22 mouse cellular contexts compared by ENCODE assay signal in the genomic region with DNA sequence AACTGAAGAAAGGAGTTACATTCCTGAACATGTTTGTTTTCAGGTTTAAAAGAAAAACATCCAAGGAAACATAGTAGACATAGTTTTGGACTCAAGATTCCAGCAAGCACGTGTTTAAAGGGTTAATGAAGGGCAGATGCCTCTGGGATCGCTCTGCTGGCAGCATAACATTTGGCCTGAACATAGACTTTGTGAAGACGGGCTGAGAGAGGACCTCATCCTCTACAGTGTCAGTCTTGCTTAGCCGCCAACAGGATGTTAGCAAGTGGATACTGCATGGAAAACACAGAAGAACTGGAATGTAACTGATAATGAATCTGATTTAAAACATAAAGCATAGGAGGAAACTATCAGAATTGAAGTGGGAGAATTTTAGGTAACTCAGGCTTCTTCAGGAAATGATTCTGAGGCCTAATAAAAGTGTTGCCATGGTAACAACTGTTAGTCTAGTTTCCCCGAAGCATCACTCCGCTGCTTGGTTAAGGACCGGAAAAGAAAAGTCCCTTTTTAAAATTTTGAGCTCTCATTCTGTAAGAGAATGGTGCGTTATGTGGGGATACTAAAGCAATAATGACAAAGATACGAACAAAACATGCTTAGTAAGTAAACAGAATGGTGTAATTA. TPM values are rescaled to one million over a fixed set of nuclear protein-coding genes. Genes with fewer than 3 reads are reported as not detected.
DNase-seq lines count a peak whose midpoint lies in the region; ATAC-seq and TF ChIP-seq lines count a peak whose summit lies in the region.
"Had no signal": no experiment of that assay in that cellular context is flagged by ENCODE, and none has a peak within 500 bp of the region (broad histone marks: within the 10 kb centered on the region; RNA-seq: fewer than 3 reads in every experiment).

No protein-coding gene starts in this region.

- H3K27me3 ChIP-seq in forebrain, postnatal 0 days (ENCODE audit: insufficient read depth, low read length): no peaks in the 10 kb centered on the region
- no peaks in the 10 kb centered on the region for H3K27me3 ChIP-seq in forebrain, embryonic 11.5 days (ENCODE audit: control insufficient read depth, insufficient read depth, low read length)
- no peaks in the 10 kb centered on the region for H3K27me3 ChIP-seq in hindbrain, embryonic 16.5 days (replicated peaks; ENCODE audit: control insufficient read depth, insufficient read depth, low read length)
- H3K27me3 ChIP-seq in hindbrain, embryonic 10.5 days (ENCODE audit: insufficient read depth, poor library complexity, severe bottlenecking): no peaks in the 10 kb centered on the region
- H3K27me3 ChIP-seq in neural tube, embryonic 15.5 days (replicated peaks): no peaks in the 10 kb centered on the region
- H3K27me3 ChIP-seq in midbrain, postnatal 0 days (ENCODE audit: insufficient read depth, low read length): no peaks in the 10 kb centered on the region
- no peaks in the 10 kb centered on the region for H3K27me3 ChIP-seq in stomach, postnatal 0 days (ENCODE audit: control insufficient read depth, insufficient read depth, low read length)
- H3K27me3 ChIP-seq: liver, embryonic 12.5 days; megakaryocyte, embryonic 14.5 days had no signal

- TF ChIP-seq EP300 in stomach, postnatal 0 days (optimal IDR thresholded peaks at IDR 0.05): no peak

- H3K4me3 ChIP-seq in forebrain, postnatal 0 days (ENCODE audit: low read depth, low read length): no peak overlapping the region
- H3K4me3 ChIP-seq in forebrain, embryonic 11.5 days (ENCODE audit: low read depth, low read length): no peak overlapping the region
- H3K4me3 ChIP-seq in hindbrain, embryonic 16.5 days (ENCODE audit: low read length): no peak overlapping the region
- H3K4me3 ChIP-seq in hindbrain, embryonic 10.5 days: no peak overlapping the region
- H3K4me3 ChIP-seq in neural tube, embryonic 15.5 days (replicated peaks): no peak overlapping the region
- no peak overlapping the region for H3K4me3 ChIP-seq in midbrain, postnatal 0 days (ENCODE audit: low read depth, low read length)
- no peak overlapping the region for H3K4me3 ChIP-seq in stomach, postnatal 0 days (ENCODE audit: low read depth, low read length)
- H3K4me3 ChIP-seq: liver, embryonic 12.5 days; megakaryocyte, embryonic 14.5 days had no signal

- WGBS in forebrain, postnatal 0 days: 50% methylated on average over 9 of the region's 9 CpGs
- 78% methylated on average over 9 of the region's 9 CpGs for WGBS in forebrain, embryonic 11.5 days
- WGBS in hindbrain, embryonic 16.5 days: 49% methylated on average over 9 of the region's 9 CpGs
- WGBS in hindbrain, embryonic 10.5 days: 70% methylated on average over 9 of the region's 9 CpGs
- WGBS in neural tube, embryonic 15.5 days: 40% methylated on average over 9 of the region's 9 CpGs
- WGBS in midbrain, postnatal 0 days: 32% methylated on average over 9 of the region's 9 CpGs
- 70% methylated on average over 9 of the region's 9 CpGs for WGBS in stomach, postnatal 0 days

- no peaks in the 10 kb centered on the region for H3K4me1 ChIP-seq in forebrain, postnatal 0 days (ENCODE audit: insufficient read depth)
- no peaks in the 10 kb centered on the region for H3K4me1 ChIP-seq in forebrain, embryonic 11.5 days (replicated peaks; ENCODE audit: control insufficient read depth, insufficient read depth, low read length)
- H3K4me1 ChIP-seq in hindbrain, embryonic 16.5 days (ENCODE audit: control insufficient read depth, insufficient read depth, low read depth, low read length): peaks cover 2% of the 10 kb centered on the region
- H3K4me1 ChIP-seq in hindbrain, embryonic 10.5 days (replicated peaks): no peaks in the 10 kb centered on the region
- peaks cover 3% of the 10 kb centered on the region for H3K4me1 ChIP-seq in neural tube, embryonic 15.5 days
- no peaks in the 10 kb centered on the region for H3K4me1 ChIP-seq in midbrain, postnatal 0 days (ENCODE audit: insufficient read depth, low read length)
- no peaks in the 10 kb centered on the region for H3K4me1 ChIP-seq in stomach, postnatal 0 days (replicated peaks; ENCODE audit: control insufficient read depth, insufficient read depth)
- H3K4me1 ChIP-seq: liver, embryonic 12.5 days; megakaryocyte, embryonic 14.5 days had no signal

- peak; percentile 25 for DNase-seq in forebrain, postnatal 0 days
- no peak for DNase-seq in forebrain, embryonic 11.5 days (ENCODE audit: low spot score)
- no peak for DNase-seq in hindbrain, embryonic 10.5 days (ENCODE audit: low spot score)
- no peak for DNase-seq in neural tube, embryonic 10.5 days (ENCODE audit: extremely low spot score, low spot score)
- DNase-seq in midbrain, postnatal 0 days (ENCODE audit: low spot score): peak; percentile 62
- DNase-seq in stomach, postnatal 0 days (ENCODE audit: low spot score): no peak
- DNase-seq: adrenal gland, postnatal 14 days; cerebellum, adult 8-10 months; cerebellum, postnatal 25 days; heart, postnatal 14 days; kidney, postnatal 10 days; layer of hippocampus, postnatal 36 days; left cerebral cortex, postnatal 4 days; liver, postnatal 0 days; lung, postnatal 4 days had no signal

- H3K9me3 ChIP-seq in forebrain, postnatal 0 days (ENCODE audit: low read length): no peaks in the 10 kb centered on the region
- no peaks in the 10 kb centered on the region for H3K9me3 ChIP-seq in forebrain, embryonic 11.5 days (ENCODE audit: control insufficient read depth, low read length)
- no peaks in the 10 kb centered on the region for H3K9me3 ChIP-seq in hindbrain, embryonic 16.5 days (ENCODE audit: control insufficient read depth, low read length)
- 0 out of 2 replicates have a peak, but pooled peaks cover 3% of the 10 kb centered on the region for H3K9me3 ChIP-seq in hindbrain, embryonic 10.5 days
- no peaks in the 10 kb centered on the region for H3K9me3 ChIP-seq in neural tube, embryonic 15.5 days (replicated peaks)
- no peaks in the 10 kb centered on the region for H3K9me3 ChIP-seq in midbrain, postnatal 0 days (ENCODE audit: low read length)
- H3K9me3 ChIP-seq in stomach, postnatal 0 days (ENCODE audit: control insufficient read depth, low read length): no peaks in the 10 kb centered on the region
- H3K9me3 ChIP-seq: liver, embryonic 12.5 days had no signal

- no peaks in the 10 kb centered on the region for H3K36me3 ChIP-seq in forebrain, postnatal 0 days (ENCODE audit: insufficient read depth)
- H3K36me3 ChIP-seq in forebrain, embryonic 11.5 days (ENCODE audit: control insufficient read depth, insufficient read depth, low read length): no peaks in the 10 kb centered on the region
- no peaks in the 10 kb centered on the region for H3K36me3 ChIP-seq in hindbrain, embryonic 16.5 days (ENCODE audit: control insufficient read depth, insufficient read depth, low read length)
- H3K36me3 ChIP-seq in hindbrain, embryonic 10.5 days: no peaks in the 10 kb centered on the region
- H3K36me3 ChIP-seq in neural tube, embryonic 15.5 days: no peaks in the 10 kb centered on the region
- no peaks in the 10 kb centered on the region for H3K36me3 ChIP-seq in midbrain, postnatal 0 days (ENCODE audit: insufficient read depth, low read length)
- H3K36me3 ChIP-seq in stomach, postnatal 0 days (ENCODE audit: control insufficient read depth, insufficient read depth, low read length): no peaks in the 10 kb centered on the region
- H3K36me3 ChIP-seq: liver, embryonic 12.5 days had no signal

- 0 out of 2 replicates have a peak overlapping the region, but pooled peaks have one; percentile 45 for H3K27ac ChIP-seq in forebrain, postnatal 0 days (ENCODE audit: low read depth, low read length)
- no peak overlapping the region for H3K27ac ChIP-seq in forebrain, embryonic 11.5 days (ENCODE audit: low read depth, low read length)
- no peak overlapping the region for H3K27ac ChIP-seq in hindbrain, embryonic 16.5 days (ENCODE audit: low read depth, low read length)
- H3K27ac ChIP-seq in hindbrain, embryonic 10.5 days: no peak overlapping the region
- H3K27ac ChIP-seq in neural tube, embryonic 15.5 days (replicated peaks): peak overlapping the region; percentile 56
- peak overlapping the region; percentile 47; the same call in 1 of the 2 replicates for H3K27ac ChIP-seq in midbrain, postnatal 0 days (ENCODE audit: low read depth, low read length)
- no peak overlapping the region for H3K27ac ChIP-seq in stomach, postnatal 0 days (replicated peaks)
- H3K27ac ChIP-seq: liver, embryonic 12.5 days had no signal

- H3K9ac ChIP-seq in forebrain, postnatal 0 days: no peak overlapping the region
- H3K9ac ChIP-seq in forebrain, embryonic 11.5 days (ENCODE audit: low read length): no peak overlapping the region
- H3K9ac ChIP-seq in hindbrain, embryonic 16.5 days (ENCODE audit: low read depth, low read length): no peak overlapping the region
- H3K9ac ChIP-seq in neural tube, embryonic 15.5 days (replicated peaks): no peak overlapping the region
- no peak overlapping the region for H3K9ac ChIP-seq in midbrain, postnatal 0 days (replicated peaks; ENCODE audit: low read length, poor library complexity, severe bottlenecking)
- no peak overlapping the region for H3K9ac ChIP-seq in stomach, postnatal 0 days (ENCODE audit: low read length)
- H3K9ac ChIP-seq: liver, embryonic 12.5 days; liver, postnatal 0 days had no signal

- TF ChIP-seq CTCF in forebrain, postnatal 0 days (IDR thresholded peaks at IDR 0.05; ENCODE audit: low read depth): no peak
- TF ChIP-seq CTCF in midbrain, postnatal 0 days (IDR thresholded peaks at IDR 0.05): no peak
- TF ChIP-seq CTCF in stomach, postnatal 0 days (IDR thresholded peaks at IDR 0.05; ENCODE audit: low read depth): no peak

- ATAC-seq in forebrain, postnatal 0 days: peak; percentile 82; the same call in 1 of the 2 replicates
- no peak for ATAC-seq in forebrain, embryonic 11.5 days (replicated peaks; ENCODE audit: low FRiP score)
- ATAC-seq in hindbrain, embryonic 16.5 days: peak; percentile 71
- ATAC-seq in neural tube, embryonic 15.5 days (ENCODE audit: low FRiP score): peak; percentile 78; the same call in 1 of the 2 replicates
- peak; percentile 84 for ATAC-seq in midbrain, postnatal 0 days (ENCODE audit: low FRiP score)
- no peak for ATAC-seq in stomach, postnatal 0 days (ENCODE audit: low FRiP score, low TSS enrichment)
- ATAC-seq: CD4-positive, CD25-positive, alpha-beta regulatory T cell, adult 4 months; intestine, embryonic 16.5 days; liver, embryonic 12.5 days; liver, postnatal 0 days had no signal

- H3K4me2 ChIP-seq in forebrain, postnatal 0 days (ENCODE audit: low read depth): no peak overlapping the region
- H3K4me2 ChIP-seq in forebrain, embryonic 11.5 days (ENCODE audit: low read depth, low read length, severe bottlenecking): no peak overlapping the region
- H3K4me2 ChIP-seq in hindbrain, embryonic 16.5 days (ENCODE audit: low read length): no peak overlapping the region
- H3K4me2 ChIP-seq in neural tube, embryonic 15.5 days: no peak overlapping the region; the same call in 1 of the 2 replicates
- no peak overlapping the region for H3K4me2 ChIP-seq in midbrain, postnatal 0 days (ENCODE audit: low read depth, low read length, poor library complexity, severe bottlenecking)
- H3K4me2 ChIP-seq in stomach, postnatal 0 days (replicated peaks; ENCODE audit: low read depth): no peak overlapping the region
- H3K4me2 ChIP-seq: liver, embryonic 12.5 days had no signal

RNA-seq across cellular contexts. Expression of gene Exo1, which starts 56.5 kb away (rescaled TPM):
- total RNA-seq in forebrain, postnatal 0 days (2014; rRNA removed): 1.7 and 8.6 TPM in 2 replicates
- 2.1 TPM in 2 replicates for polyA plus RNA-seq in forebrain, postnatal 0 days (2015; fragmentation: Nextera tagmentation; extraction: Ambion mirVana)
- 156 and 161 TPM in 2 replicates for polyA plus RNA-seq in forebrain, embryonic 11.5 days (2014; fragmentation: Nextera tagmentation; extraction: Ambion mirVana)
- polyA plus RNA-seq in hindbrain, embryonic 16.5 days (2015; fragmentation: Nextera tagmentation; extraction: Ambion mirVana): 8.6 and 12.1 TPM in 2 replicates
- 85.3 and 130 TPM in 2 replicates for polyA plus RNA-seq in hindbrain, embryonic 10.5 days (2016; fragmentation: Nextera tagmentation; extraction: Ambion mirVana)
- 4.3 and 17.4 TPM in 2 replicates for polyA plus RNA-seq in neural tube, embryonic 15.5 days (2015; fragmentation: Nextera tagmentation; extraction: Ambion mirVana)
- 1.1 and 2.1 TPM in 2 replicates for total RNA-seq in midbrain, postnatal 0 days (2014; rRNA removed)
- 1.4 and 1.6 TPM in 2 replicates for polyA plus RNA-seq in midbrain, postnatal 0 days (2015; fragmentation: Nextera tagmentation; extraction: Ambion mirVana)
- polyA plus RNA-seq in stomach, postnatal 0 days (2015; fragmentation: Nextera tagmentation; extraction: Ambion mirVana): 6.3 and 8.9 TPM in 2 replicates
- total RNA-seq: gastrocnemius, adult 8-10 months had no signal

Comparison
In these comparisons a context has a peak if more than half of its experiments do, and no peak if none do; other contexts are left out.
1. ATAC-seq: peak in forebrain, postnatal 0 days (single experiment), hindbrain, embryonic 16.5 days (single experiment), neural tube, embryonic 15.5 days (single experiment) and midbrain, postnatal 0 days (single experiment); none in forebrain, embryonic 11.5 days (single experiment) and stomach, postnatal 0 days (single experiment).
2. DNase-seq: peak in forebrain, postnatal 0 days (single experiment) and midbrain, postnatal 0 days (single experiment); none in forebrain, embryonic 11.5 days (single experiment), hindbrain, embryonic 10.5 days (single experiment), neural tube, embryonic 10.5 days (single experiment) and stomach, postnatal 0 days (single experiment).
3. H3K27ac ChIP-seq: peak in forebrain, postnatal 0 days (single experiment), neural tube, embryonic 15.5 days (single experiment) and midbrain, postnatal 0 days (single experiment); none in forebrain, embryonic 11.5 days (single experiment), hindbrain, embryonic 16.5 days (single experiment), hindbrain, embryonic 10.5 days (single experiment) and stomach, postnatal 0 days (single experiment).